Mouse (Mus musculus) activated CD4-positive, CD25-positive, alpha-beta regulatory T cell, adult 4 months (primary cell): ENCODE measurements around the gene Gm19345. TPM values are rescaled to one million over a fixed set of nuclear protein-coding genes. Genes with fewer than 3 reads are reported as not detected.

Source experiments
- ATAC-seq: one replicate; pipeline ENCODE4 v1.8.0; 2017
- polyA plus RNA-seq, 2 experiments: library from polyadenylated mRNA; unstranded; fragments of 100-300 nt; shearing (Covaris generic); gene quantifications; one replicate each; pipeline ENCODE4 v1.2.1; 2017

The Gm19345 gene
- polyA plus RNA-seq, 2 experiments from 2014 or later = not detected

GRCm38 (mm10) chr7:19829694-19830093 lies 22.1 kb upstream of the Gm19345 start:
- ATAC-seq = no peak

- ATAC-seq = no peak
Measured at GRCm38 (mm10) chr7:19830682-19831156, 21.1 kb upstream of the Gm19345 start.

- ATAC-seq = no peak
Measured at GRCm38 (mm10) chr7:19831837-19832236, 20.0 kb upstream of the Gm19345 start.

GRCm38 (mm10) chr7:19834055-19834454 lies 17.7 kb upstream of the Gm19345 start:
- no peak for ATAC-seq

GRCm38 (mm10) chr7:19836843-19837242 lies 15.0 kb upstream of the Gm19345 start:
- peak; percentile 65 for ATAC-seq

- no peak for ATAC-seq
Measured at GRCm38 (mm10) chr7:19840371-19840770, 11.4 kb upstream of the Gm19345 start.

GRCm38 (mm10) chr7:19840936-19841335 lies 10.9 kb upstream of the Gm19345 start:
- no peak for ATAC-seq

- ATAC-seq = no peak
Measured at GRCm38 (mm10) chr7:19841686-19842413, 10.0 kb upstream of the Gm19345 start.

- ATAC-seq = no peak
Measured at GRCm38 (mm10) chr7:19842885-19843504, 8.8 kb upstream of the Gm19345 start.

- peak; percentile 64 for ATAC-seq
Measured at GRCm38 (mm10) chr7:19843561-19843960, 8.2 kb upstream of the Gm19345 start.

GRCm38 (mm10) chr7:19844521-19845171 lies 7.2 kb upstream of the Gm19345 start:
- peak; percentile 53 for ATAC-seq

GRCm38 (mm10) chr7:19853526-19853925 lies 1.7 kb downstream of the Gm19345 start:
- ATAC-seq = no peak

GRCm38 (mm10) chr7:19855663-19856062 lies 3.9 kb downstream of the Gm19345 start:
- ATAC-seq = peak; percentile 66

GRCm38 (mm10) chr7:19856283-19856682 lies 4.5 kb downstream of the Gm19345 start:
- no peak for ATAC-seq

GRCm38 (mm10) chr7:19859740-19860139 lies 7.9 kb downstream of the Gm19345 start:
- ATAC-seq = no peak

- ATAC-seq = no peak
Measured at GRCm38 (mm10) chr7:19861199-19861598, 9.4 kb downstream of the Gm19345 start, which contains the start of gene Ceacam16. TSS of gene Ceacam16 (minus strand) at chr7:19861299.

- ATAC-seq = no peak
Measured at GRCm38 (mm10) chr7:19864241-19864640, 12.4 kb downstream of the Gm19345 start.

- no peak for ATAC-seq
Measured at GRCm38 (mm10) chr7:19865246-19866036, 13.6 kb downstream of the Gm19345 start.

GRCm38 (mm10) chr7:19866490-19866889 lies 14.7 kb downstream of the Gm19345 start:
- no peak for ATAC-seq

GRCm38 (mm10) chr7:19867751-19868399 lies 16.1 kb downstream of the Gm19345 start:
- no peak for ATAC-seq

GRCm38 (mm10) chr7:19871137-19871621 lies 19.4 kb downstream of the Gm19345 start:
- ATAC-seq = peak; percentile 72
